Mouse (Mus musculus) forebrain, embryonic 10.5 days (tissue): ENCODE results near the gene Fbln1. TPM values are rescaled to one million over a fixed set of nuclear protein-coding genes. Genes with fewer than 3 reads are reported as not detected.

ENCODE experiments used
- DNase-seq: peaks from one replicate; pipeline ENCODE4 v3.0.0-alpha.2; 2017; ENCODE audit warnings: low spot score; ENCODE audit errors: extremely low spot score
- H3K27ac ChIP-seq: fragments of 300-500 bp; sonication (generic); 2 replicates; pipeline ENCODE4 v1.5.1; 2016; ENCODE audit warnings: mild to moderate bottlenecking
- H3K27me3 ChIP-seq: fragments of 300-500 bp; sonication (generic); 2 replicates; pipeline ENCODE4 v1.6.1; 2016; ENCODE audit warnings: mild to moderate bottlenecking; ENCODE audit not compliant: poor library complexity, severe bottlenecking
- H3K36me3 ChIP-seq: fragments of 300-500 bp; sonication (generic); replicated peaks from 2 replicates; pipeline ENCODE4 v1.6.1; 2016; ENCODE audit warnings: mild to moderate bottlenecking, moderate library complexity
- H3K4me1 ChIP-seq: fragments of 300-500 bp; sonication (generic); 2 replicates; pipeline ENCODE4 v1.6.1; 2016
- H3K4me3 ChIP-seq: fragments of 300-500 bp; sonication (generic); 2 replicates; pipeline ENCODE4 v1.5.1; 2016; ENCODE audit warnings: mild to moderate bottlenecking, moderate library complexity
- H3K9me3 ChIP-seq: fragments of 300-500 bp; sonication (generic); 2 replicates; pipeline ENCODE4 v1.6.1; 2016; ENCODE audit warnings: mild to moderate bottlenecking, moderate library complexity
- WGBS: fragments of 180-500 bp; shearing (Covaris S2); methylation state at CpG from one replicate; pipeline ENCODE4 v1.1.7; 2016; 5-methylcytosine and 5-hydroxymethylcytosine counted together
- polyA plus RNA-seq: library from polyadenylated mRNA; unstranded; fragments of >200 nt; fragmentation: Nextera tagmentation; extraction: Ambion mirVana; gene quantifications from 2 replicates; pipeline ENCODE4 v1.2.1, GENCODE M21; 2016

Fbln1 gene
- polyA plus RNA-seq, 1 experiment from 2014 or later = 157 TPM

- H3K36me3 ChIP-seq = peaks cover 57% of the 10 kb centered on the region
- H3K4me3 ChIP-seq = no peak overlapping the region
- 90% methylated on average over 3 of the region's 3 CpGs for WGBS
- H3K27ac ChIP-seq = no peak overlapping the region
- H3K9me3 ChIP-seq = peaks cover 53% of the 10 kb centered on the region
- peaks cover 40% of the 10 kb centered on the region for H3K4me1 ChIP-seq
- no peak for DNase-seq
- H3K27me3 ChIP-seq = peaks cover 11% of the 10 kb centered on the region
These were observed 3.6 kb downstream of the Fbln1 start for GRCm38 (mm10) chr15:85209341-85209740.

GRCm38 (mm10) chr15:85210686-85211085 is 4.9 kb downstream of the Fbln1 start:
- WGBS = 89% methylated on average over 12 of the region's 12 CpGs
- Histone ChIP-seq H3K9me3 (peaks cover 66% of the 10 kb centered on the region), H3K4me3 (no peak overlapping the region), H3K36me3 (peaks cover 71% of the 10 kb centered on the region), H3K27ac (no peak overlapping the region), H3K4me1 (peaks cover 34% of the 10 kb centered on the region), H3K27me3 (no peaks in the 10 kb centered on the region)
- DNase-seq = no peak

- H3K9me3 ChIP-seq = peaks cover 72% of the 10 kb centered on the region
- no peak overlapping the region for H3K27ac ChIP-seq
- peaks cover 76% of the 10 kb centered on the region for H3K36me3 ChIP-seq
- H3K4me1 ChIP-seq = peaks cover 29% of the 10 kb centered on the region
- no peaks in the 10 kb centered on the region for H3K27me3 ChIP-seq
- no peak overlapping the region for H3K4me3 ChIP-seq
- WGBS = 95% methylated on average over 18 of the region's 18 CpGs
- DNase-seq = no peak
These were observed 5.5 kb downstream of the Fbln1 start for GRCm38 (mm10) chr15:85211101-85211760.

- DNase-seq = no peak
- Histone ChIP-seq H3K9me3 (peaks cover 52% of the 10 kb centered on the region), H3K27ac (no peak overlapping the region), H3K4me3 (no peak overlapping the region), H3K36me3 (peaks cover 99% of the 10 kb centered on the region), H3K4me1 (peaks cover 11% of the 10 kb centered on the region; the same call in 1 of the 2 replicates), H3K27me3 (no peaks in the 10 kb centered on the region)
- 96% methylated on average over 7 of the region's 7 CpGs for WGBS
These were observed 10.5 kb downstream of the Fbln1 start for GRCm38 (mm10) chr15:85216069-85216813.

GRCm38 (mm10) chr15:85218617-85219265 is 13.0 kb downstream of the Fbln1 start:
- Histone ChIP-seq H3K27ac (no peak overlapping the region), H3K36me3 (peaks cover 99% of the 10 kb centered on the region), H3K9me3 (peaks cover 28% of the 10 kb centered on the region), H3K27me3 (no peaks in the 10 kb centered on the region), H3K4me1 (peaks cover 13% of the 10 kb centered on the region; the same call in 1 of the 2 replicates), H3K4me3 (no peak overlapping the region)
- DNase-seq = no peak
- WGBS = 89% methylated on average over 5 of the region's 5 CpGs

- peaks cover 97% of the 10 kb centered on the region for H3K36me3 ChIP-seq
- H3K9me3 ChIP-seq = peaks cover 12% of the 10 kb centered on the region
- WGBS = 92% methylated on average over 6 of the region's 6 CpGs
- no peak overlapping the region for H3K4me3 ChIP-seq
- no peak overlapping the region for H3K27ac ChIP-seq
- no peaks in the 10 kb centered on the region for H3K27me3 ChIP-seq
- peaks cover 13% of the 10 kb centered on the region; the same call in 1 of the 2 replicates for H3K4me1 ChIP-seq
- DNase-seq = no peak
These were observed 14.6 kb downstream of the Fbln1 start for GRCm38 (mm10) chr15:85220371-85220770.

- WGBS = 88% methylated on average over 12 of the region's 12 CpGs
- H3K4me3 ChIP-seq = no peak overlapping the region
- peaks cover 97% of the 10 kb centered on the region for H3K36me3 ChIP-seq
- H3K27me3 ChIP-seq = no peaks in the 10 kb centered on the region
- peaks cover 3% of the 10 kb centered on the region for H3K9me3 ChIP-seq
- no peak overlapping the region for H3K27ac ChIP-seq
- peaks cover 13% of the 10 kb centered on the region; the same call in 1 of the 2 replicates for H3K4me1 ChIP-seq
- no peak for DNase-seq
These were observed 15.5 kb downstream of the Fbln1 start for GRCm38 (mm10) chr15:85221115-85221854.

- WGBS = 96% methylated on average over 3 of the region's 3 CpGs
- Histone ChIP-seq H3K27ac (no peak overlapping the region), H3K4me3 (no peak overlapping the region), H3K9me3 (no peaks in the 10 kb centered on the region), H3K36me3 (peaks cover 98% of the 10 kb centered on the region), H3K27me3 (no peaks in the 10 kb centered on the region), H3K4me1 (0 out of 2 replicates have a peak, but pooled peaks cover 6% of the 10 kb centered on the region)
- DNase-seq = no peak
These were observed 19.9 kb downstream of the Fbln1 start for GRCm38 (mm10) chr15:85225693-85226092.

GRCm38 (mm10) chr15:85226841-85227240 is 21.1 kb downstream of the Fbln1 start:
- H3K9me3 ChIP-seq = no peaks in the 10 kb centered on the region
- 89% methylated on average over 7 of the region's 7 CpGs for WGBS
- no peak overlapping the region for H3K27ac ChIP-seq
- H3K4me3 ChIP-seq = no peak overlapping the region
- H3K4me1 ChIP-seq = no peaks in the 10 kb centered on the region
- H3K27me3 ChIP-seq = no peaks in the 10 kb centered on the region
- peaks cover 99% of the 10 kb centered on the region for H3K36me3 ChIP-seq
- DNase-seq = no peak

- Histone ChIP-seq H3K4me1 (no peaks in the 10 kb centered on the region), H3K9me3 (no peaks in the 10 kb centered on the region), H3K27me3 (no peaks in the 10 kb centered on the region), H3K4me3 (no peak overlapping the region), H3K36me3 (peaks cover 99% of the 10 kb centered on the region), H3K27ac (no peak overlapping the region)
- WGBS = 87% methylated on average over 3 of the region's 3 CpGs
- DNase-seq = no peak
These were observed 22.8 kb downstream of the Fbln1 start for GRCm38 (mm10) chr15:85228568-85228967.

GRCm38 (mm10) chr15:85229960-85230535 is 24.3 kb downstream of the Fbln1 start:
- DNase-seq = no peak
- no peaks in the 10 kb centered on the region for H3K9me3 ChIP-seq
- 93% methylated on average over 13 of the region's 13 CpGs for WGBS
- no peak overlapping the region for H3K27ac ChIP-seq
- no peaks in the 10 kb centered on the region for H3K27me3 ChIP-seq
- H3K36me3 ChIP-seq = peaks cover 98% of the 10 kb centered on the region
- H3K4me1 ChIP-seq = no peaks in the 10 kb centered on the region
- no peak overlapping the region for H3K4me3 ChIP-seq

- Histone ChIP-seq H3K27me3 (no peaks in the 10 kb centered on the region), H3K4me3 (no peak overlapping the region), H3K4me1 (no peaks in the 10 kb centered on the region), H3K9me3 (no peaks in the 10 kb centered on the region), H3K27ac (no peak overlapping the region), H3K36me3 (peaks cover 99% of the 10 kb centered on the region)
- WGBS = 92% methylated on average over 14 of the region's 14 CpGs
- DNase-seq = no peak
These were observed 24.9 kb downstream of the Fbln1 start for GRCm38 (mm10) chr15:85230613-85231012.
